Mouse (Mus musculus) left cerebral cortex, postnatal 25 days (tissue): Measurements from ENCODE around the gene Icmt. TPM values are rescaled to one million over a fixed set of nuclear protein-coding genes. Genes with fewer than 3 reads are reported as not detected.

Experiments
- DNase-seq, 2 experiments: peaks; one replicate each; pipeline ENCODE4 v3.0.0; 2022; ENCODE audit warnings: low spot score in 2 of 2, mixed read lengths in 1 of 2
- intact Hi-C: fragments of 180-260 bp; cut with DNase I; formaldehyde crosslinking; loops from one replicate; pipeline ENCODE4 v1.15.1; 2025
- total RNA-seq, 2 experiments: library from RNA; stranded (reverse); gene quantifications; 2 replicates each; pipeline ENCODE4 v1.2.3; 2021

Icmt gene
- total RNA-seq, 2 experiments from 2014 or later = 50.9 to 56.7 TPM

GRCm38 (mm10) chr4:152355672-152356071 is 58.6 kb downstream of the Icmt start:
- DNase-seq = no peak
- intact Hi-C loops = no loop called here

Other genes starting within 250 kb of the Icmt start
- gene Plekhg5, start 224.7 kb upstream of the Icmt start, total RNA-seq = 10 to 100 TPM; 72.1 to 93.5 TPM
- gene Tnfrsf25, start 181.3 kb upstream of the Icmt start, total RNA-seq = 10 to 100 TPM; 13.5 to 18.0 TPM
- 1 to 10 TPM in 1 of 2 experiments, under 1 TPM in 1; 0.73 to 1.2 TPM for gene Espn, start 144.9 kb upstream of the Icmt start, total RNA-seq
- not detected for gene Hes2, start 138.4 kb upstream of the Icmt start, total RNA-seq
- 100 to 1,000 TPM; 308 to 337 TPM for gene Acot7, start 119.1 kb upstream of the Icmt start, total RNA-seq
- 10 to 100 TPM; 26.8 to 37.1 TPM for gene Gpr153, start 23.0 kb upstream of the Icmt start, total RNA-seq
- gene Hes3, start 5.6 kb upstream of the Icmt start, total RNA-seq = under 1 TPM; 0.30 to 0.37 TPM
- gene Rnf207, start 21.8 kb downstream of the Icmt start, total RNA-seq = 10 to 100 TPM in 1 of 2 experiments, 1 to 10 TPM in 1; 8.7 to 11.1 TPM
- 100 to 1,000 TPM; 160 TPM for gene Rpl22, start 28.5 kb downstream of the Icmt start, total RNA-seq
- 100 to 1,000 TPM; 180 to 181 TPM for gene Chd5, start 41.4 kb downstream of the Icmt start, total RNA-seq
- 10 to 100 TPM; 18.3 to 21.4 TPM for gene Nphp4, start 179.5 kb downstream of the Icmt start, total RNA-seq
- 100 to 1,000 TPM; 319 to 332 TPM for gene Kcnab2, start 180.6 kb downstream of the Icmt start, total RNA-seq